Mouse (Mus musculus): ENCODE data around the gene Ypel2. TPM values are rescaled to one million over a fixed set of nuclear protein-coding genes. Genes with fewer than 3 reads are reported as not detected.

Ypel2 gene
- total and polyA plus RNA-seq, 3 experiments = 0.23 to 0.52 TPM; not detected in 1

DNA sequence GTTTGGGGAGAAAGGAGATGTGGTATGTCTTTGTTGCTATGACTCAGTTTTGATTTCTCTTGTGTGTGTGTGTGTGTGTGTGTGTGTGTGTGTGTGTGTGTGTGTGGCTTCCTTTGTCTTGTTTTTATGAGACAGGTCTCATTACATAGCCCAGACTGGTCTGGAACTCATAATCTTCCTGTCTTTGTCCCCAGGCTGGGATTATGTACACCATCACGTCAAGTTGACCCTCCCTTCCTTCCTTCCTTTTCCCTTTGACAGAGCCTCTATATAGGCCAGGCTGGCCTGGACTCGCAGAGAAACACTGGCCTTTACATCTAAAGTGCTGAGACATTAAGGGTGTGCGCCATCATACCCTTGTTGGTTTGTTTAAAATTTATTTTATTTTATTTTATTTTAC is 22.2 kb upstream of the Ypel2 start:
- no peaks in the 10 kb centered on the region for H3K27me3 ChIP-seq (ENCODE audit: control insufficient read depth in 1 of 2, insufficient read depth in 2 of 2, low read length in 2 of 2)
- H3K4me1 ChIP-seq (ENCODE audit: control insufficient read depth in 1 of 2, insufficient read depth in 2 of 2, low read length in 2 of 2) = peaks cover 0 to 3% of the 10 kb centered on the region in 2 experiments; a peak in 2 of 4 replicates
- H3K9me3 ChIP-seq (replicated peaks; ENCODE audit: insufficient read depth, low read length) = no peaks in the 10 kb centered on the region
- H3K79me2 ChIP-seq (ENCODE audit: control insufficient read depth, insufficient read depth, low read length, poor library complexity) = no peaks in the 10 kb centered on the region
- H3K36me3 ChIP-seq (ENCODE audit: control insufficient read depth in 1 of 2, insufficient read depth in 2 of 2, low read length in 2 of 2) = no peaks in the 10 kb centered on the region; a peak in 1 of 4 replicates
- no peak for TF ChIP-seq TCF12 (IDR thresholded peaks at IDR 0.05; ENCODE audit: low read depth, low read length)
- TF ChIP-seq ZC3H11A (IDR thresholded peaks at IDR 0.05; ENCODE audit: low read depth, low read length) = no peak
- TF ChIP-seq GATA1 (IDR thresholded peaks at IDR 0.05; ENCODE audit: low read depth, low read length) = no peak
- no peak for TF ChIP-seq USF2 (IDR thresholded peaks at IDR 0.05; ENCODE audit: borderline replicate concordance in 1 of 2, insufficient read depth in 1 of 2, low read depth in 1 of 2, low read length in 2 of 2)
- no peak for TF ChIP-seq NELFE (IDR thresholded peaks at IDR 0.05; ENCODE audit: low read depth, low read length)
- TF ChIP-seq E2F4 (IDR thresholded peaks at IDR 0.05; ENCODE audit: borderline replicate concordance, low read depth, low read length) = no peak
- no peak for TF ChIP-seq TAL1 (IDR thresholded peaks at IDR 0.05; ENCODE audit: low read length)
- no peak for TF ChIP-seq CHD2 (IDR thresholded peaks at IDR 0.05; ENCODE audit: low read length)
- TF ChIP-seq BHLHE40 (IDR thresholded peaks at IDR 0.05; ENCODE audit: borderline replicate concordance, low read depth, low read length) = no peak
- no peak for TF ChIP-seq POLR2AphosphoS2 (IDR thresholded peaks at IDR 0.05; ENCODE audit: low read length)
- no peak for TF ChIP-seq ELF1 (IDR thresholded peaks at IDR 0.05; ENCODE audit: low read depth, low read length)
- no peak for TF ChIP-seq MAX (IDR thresholded peaks at IDR 0.05; ENCODE audit: low read length)
- TF ChIP-seq RAD21 (IDR thresholded peaks at IDR 0.05; ENCODE audit: low read depth, low read length) = no peak
- no peak for TF ChIP-seq HCFC1 (IDR thresholded peaks at IDR 0.05; ENCODE audit: low read depth, low read length)
- no peak for TF ChIP-seq POLR2A (IDR thresholded peaks at IDR 0.05; ENCODE audit: control insufficient read depth in 1 of 2, insufficient read depth in 1 of 2, low read depth in 1 of 2, low read length in 2 of 2, poor library complexity in 1 of 2)
- no peak overlapping the region for H3K27ac ChIP-seq (ENCODE audit: control insufficient read depth, low read depth, low read length)
- DNase-seq (ENCODE audit: low read depth, low spot score) = no peak
- no peak overlapping the region for H3K9ac ChIP-seq (ENCODE audit: control insufficient read depth, low read depth, low read length, poor library complexity, severe bottlenecking)
- H3K4me3 ChIP-seq (ENCODE audit: control insufficient read depth in 1 of 2, insufficient read depth in 1 of 2, low read depth in 2 of 2, low read length in 2 of 2) = no peak overlapping the region

DNA sequence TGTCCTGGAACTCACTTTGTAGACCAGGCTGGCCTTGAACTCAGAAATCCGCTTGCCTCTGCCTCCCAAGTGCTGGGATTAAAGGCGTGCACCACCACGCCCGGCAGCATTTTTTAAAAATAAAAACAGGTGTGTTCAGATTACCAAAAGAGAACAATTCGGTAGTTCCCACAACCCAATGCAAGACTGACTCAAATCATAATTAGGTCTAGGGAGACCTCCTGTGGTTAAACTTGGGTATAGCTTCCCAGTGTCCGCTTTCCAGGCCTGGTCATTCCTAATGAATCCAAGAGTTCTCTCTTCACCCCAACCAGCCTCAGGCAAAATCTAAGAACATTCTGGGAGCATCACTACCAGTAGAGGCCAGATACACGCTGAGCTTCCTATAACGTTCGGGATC is 17.0 kb upstream of the Ypel2 start:
- DNase-seq (ENCODE audit: low read depth, low spot score) = peak; percentile 76
- Histone ChIP-seq H3K36me3 (ENCODE audit: control insufficient read depth in 1 of 2, insufficient read depth in 2 of 2, low read length in 2 of 2) (no peaks in the 10 kb centered on the region; a peak in 1 of 4 replicates), H3K27ac (ENCODE audit: control insufficient read depth, low read depth, low read length) (no peak overlapping the region), H3K9ac (ENCODE audit: control insufficient read depth, low read depth, low read length, poor library complexity, severe bottlenecking) (no peak overlapping the region), H3K79me2 (ENCODE audit: control insufficient read depth, insufficient read depth, low read length, poor library complexity) (no peaks in the 10 kb centered on the region), H3K9me3 (replicated peaks; ENCODE audit: insufficient read depth, low read length) (no peaks in the 10 kb centered on the region), H3K4me1 (ENCODE audit: control insufficient read depth in 1 of 2, insufficient read depth in 2 of 2, low read length in 2 of 2) (peaks cover 0 to 3% of the 10 kb centered on the region in 2 experiments; a peak in 2 of 4 replicates), H3K4me3 (ENCODE audit: control insufficient read depth in 1 of 2, insufficient read depth in 1 of 2, low read depth in 2 of 2, low read length in 2 of 2) (no peak overlapping the region), H3K27me3 (ENCODE audit: control insufficient read depth in 1 of 2, insufficient read depth in 2 of 2, low read length in 2 of 2) (no peaks in the 10 kb centered on the region)
- TF ChIP-seq CHD2 (IDR thresholded peaks at IDR 0.05; ENCODE audit: low read length) = no peak
- TF ChIP-seq BHLHE40 (IDR thresholded peaks at IDR 0.05; ENCODE audit: borderline replicate concordance, low read depth, low read length) = no peak
- peak; percentile 94 for TF ChIP-seq SMC3 (IDR thresholded peaks at IDR 0.05; ENCODE audit: low read depth, low read length)
- TF ChIP-seq ZNF384 (IDR thresholded peaks at IDR 0.05; ENCODE audit: low read depth, low read length) = no peak
- TF ChIP-seq NELFE (IDR thresholded peaks at IDR 0.05; ENCODE audit: low read depth, low read length) = no peak
- TF ChIP-seq ZMIZ1 (IDR thresholded peaks at IDR 0.05; ENCODE audit: low read depth, low read length) = no peak
- TF ChIP-seq MEF2A (IDR thresholded peaks at IDR 0.05; ENCODE audit: extremely low read depth, insufficient replicate concordance, low read depth, low read length, poor library complexity, severe bottlenecking) = no peak
- TF ChIP-seq SIN3A (IDR thresholded peaks at IDR 0.05; ENCODE audit: low read length) = 0 out of 2 replicates have a peak, but pooled peaks have one; percentile 49
- no peak for TF ChIP-seq USF2 (IDR thresholded peaks at IDR 0.05; ENCODE audit: borderline replicate concordance in 1 of 2, insufficient read depth in 1 of 2, low read depth in 1 of 2, low read length in 2 of 2)
- no peak for TF ChIP-seq CHD1 (IDR thresholded peaks at IDR 0.05; ENCODE audit: low read depth, low read length)
- peak; percentile 24; the same call in 1 of the 2 replicates for TF ChIP-seq MYC (IDR thresholded peaks at IDR 0.05; ENCODE audit: low read depth, low read length)
- TF ChIP-seq CTCF (IDR thresholded peaks at IDR 0.05 in 2 of 3, conservative IDR thresholded peaks at IDR 0.05 in 1 of 3; ENCODE audit: control insufficient read depth in 1 of 3, insufficient read depth in 1 of 3, low read depth in 2 of 3, low read length in 3 of 3, poor library complexity in 1 of 3, severe bottlenecking in 1 of 3) = peak; percentile 68 to 96 (median 86)
- peak; percentile 60; the same call in 1 of the 2 replicates for TF ChIP-seq TBP (IDR thresholded peaks at IDR 0.05; ENCODE audit: low read depth, low read length)
- TF ChIP-seq MXI1 (IDR thresholded peaks at IDR 0.05; ENCODE audit: low read depth, low read length) = no peak
- peak; percentile 96 for TF ChIP-seq RAD21 (IDR thresholded peaks at IDR 0.05; ENCODE audit: low read depth, low read length)
- peak; percentile 98 for TF ChIP-seq ZC3H11A (IDR thresholded peaks at IDR 0.05; ENCODE audit: low read depth, low read length)
- TF ChIP-seq GATA1 (IDR thresholded peaks at IDR 0.05; ENCODE audit: low read depth, low read length) = no peak
- TF ChIP-seq MAX (IDR thresholded peaks at IDR 0.05; ENCODE audit: low read length) = no peak
